Mouse (Mus musculus) brain, adult 2 months (tissue): ENCODE measurements around the gene Slc34a2.

Experiments
- DNase-seq: peaks from one replicate; pipeline ENCODE4 v3.0.0; 2011; ENCODE audit warnings: low read depth, low spot score

The Slc34a2 gene

DNA sequence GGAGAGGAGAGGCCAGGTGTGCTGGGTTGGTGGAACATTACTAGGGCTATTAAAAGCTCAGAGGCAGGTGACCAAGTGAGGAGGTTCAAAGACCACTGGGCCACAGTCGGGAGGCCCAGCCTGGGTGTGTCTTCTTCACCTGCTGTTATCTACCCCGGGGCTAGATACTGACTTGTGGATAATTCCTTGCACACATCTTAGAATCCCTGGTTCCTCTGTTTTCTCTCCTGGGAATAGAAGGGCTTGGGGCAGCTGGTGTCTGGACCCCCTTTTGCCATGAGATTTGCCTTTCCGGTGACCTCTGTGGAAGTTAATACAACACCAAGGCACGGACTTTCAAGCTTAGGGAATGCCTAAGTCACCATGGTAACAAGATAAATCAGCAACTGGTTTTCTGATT is 72.3 kb downstream of the Slc34a2 start:
- DNase-seq, result no peak

DNA sequence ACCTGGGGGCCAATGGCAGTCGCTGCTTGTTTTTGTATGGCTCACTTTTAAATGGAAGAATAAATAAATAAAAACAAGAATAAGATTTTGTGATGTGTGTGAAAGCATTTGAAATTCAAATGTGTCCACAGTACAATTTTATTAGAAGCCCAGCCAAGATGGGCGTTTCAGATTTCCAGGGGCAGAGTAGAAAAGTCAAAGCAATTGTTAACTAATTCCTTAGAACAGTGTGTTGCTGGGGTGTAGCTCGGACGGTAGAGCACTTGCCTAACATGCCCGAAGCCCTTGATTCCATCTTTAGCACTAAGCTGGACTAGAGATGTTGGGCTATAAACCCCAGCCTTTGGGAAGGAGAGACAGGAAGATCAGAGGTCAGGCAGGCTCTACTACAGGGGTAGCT is 73.2 kb downstream of the Slc34a2 start:
- DNase-seq, result no peak

DNA sequence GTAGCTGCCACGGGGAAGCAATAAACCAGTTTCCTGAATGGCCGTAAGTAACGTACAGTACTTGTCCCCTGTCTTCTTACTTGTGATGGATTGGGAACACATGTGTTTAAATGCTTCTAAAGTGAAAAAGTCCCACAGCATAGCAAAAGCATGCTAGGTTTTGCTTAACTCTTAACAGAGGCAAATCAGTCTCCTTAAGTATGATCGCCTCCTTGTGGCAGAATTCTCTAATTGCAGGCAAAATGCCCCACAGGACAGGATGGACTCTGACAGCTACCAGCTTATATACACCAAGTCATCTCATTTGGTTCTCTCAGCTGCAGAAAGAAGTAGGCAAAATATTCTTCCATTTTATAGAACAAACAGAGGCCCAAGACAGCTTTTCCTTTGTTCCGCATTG is 75.1 kb downstream of the Slc34a2 start:
- DNase-seq, result no peak

GRCm38 (mm10) chr5:53114616-53115267 is 76.9 kb downstream of the Slc34a2 start:
- no peak for DNase-seq

DNA sequence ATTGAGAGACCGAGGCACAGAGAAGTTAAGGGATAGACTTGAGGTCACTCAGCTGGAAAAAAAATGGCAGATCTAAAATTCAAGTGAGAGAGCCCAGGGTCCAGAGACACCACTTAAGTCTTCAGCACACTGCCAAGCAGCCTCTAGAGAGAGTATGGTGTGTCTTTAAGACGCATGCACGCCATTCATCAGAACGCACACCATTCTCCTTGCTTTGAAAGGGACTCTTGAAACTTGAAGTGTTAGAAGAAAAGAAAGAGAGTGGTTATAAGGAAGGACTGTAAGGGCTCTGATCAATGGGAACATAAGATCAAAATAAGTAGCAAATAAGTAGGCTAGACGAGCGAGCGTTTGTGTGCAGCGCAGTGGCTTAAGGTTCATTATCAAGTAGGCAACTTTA is 80.3 kb downstream of the Slc34a2 start:
- no peak for DNase-seq

- DNase-seq, result no peak
Measured at GRCm38 (mm10) chr5:53119689-53120088, 81.8 kb downstream of the Slc34a2 start.
